Mouse (Mus musculus): ENCODE results near the gene Znrd1as.
"Not testable (repeated sequence)": the region's sequence is repeated elsewhere in the genome, so short reads cannot be mapped to it uniquely, and the experiment has no call there.

The Znrd1as gene

GRCm38 (mm10) chr17:36950981-36951947 lies 7.1 kb upstream of the Znrd1as start, which contains the start of gene Ppp1r11:
TSS of gene Ppp1r11 (minus strand) at chr17:36951741.
- DNase-seq: peak; percentile 95

- peak; percentile 31 for DNase-seq
Observed at GRCm38 (mm10) chr17:36952631-36953030, 5.8 kb upstream of the Znrd1as start.

GRCm38 (mm10) chr17:36953062-36953461 lies 5.3 kb upstream of the Znrd1as start:
- DNase-seq: peak; percentile 13

- DNase-seq: no peak
Observed at GRCm38 (mm10) chr17:36958884-36959283, 492 bp downstream of the Znrd1as start.

- no peak for DNase-seq
Observed at GRCm38 (mm10) chr17:36961125-36961524, 2.7 kb downstream of the Znrd1as start.

- no peak for DNase-seq
Observed at GRCm38 (mm10) chr17:36966875-36967274, 8.5 kb downstream of the Znrd1as start.

GRCm38 (mm10) chr17:36970316-36970890 lies 12.0 kb downstream of the Znrd1as start:
- no peak for DNase-seq

GRCm38 (mm10) chr17:36971172-36971850 lies 12.9 kb downstream of the Znrd1as start:
- DNase-seq: no peak

GRCm38 (mm10) chr17:36972791-36973190 lies 14.4 kb downstream of the Znrd1as start:
- DNase-seq: no peak

GRCm38 (mm10) chr17:36973271-36973787 lies 14.9 kb downstream of the Znrd1as start:
- DNase-seq: no peak

GRCm38 (mm10) chr17:36981221-36981813 lies 22.9 kb downstream of the Znrd1as start, which contains the start of gene 2410137M14Rik:
TSS of gene 2410137M14Rik (minus strand) at chr17:36981237.
- DNase-seq: no peak

- no peak for DNase-seq
Observed at GRCm38 (mm10) chr17:36981845-36982244, 23.5 kb downstream of the Znrd1as start.

GRCm38 (mm10) chr17:36982253-36983155 lies 24.1 kb downstream of the Znrd1as start:
- no peak for DNase-seq

- no peak for DNase-seq
Observed at GRCm38 (mm10) chr17:36988475-36988874, 30.1 kb downstream of the Znrd1as start.

- DNase-seq: no peak
Observed at GRCm38 (mm10) chr17:36989437-36989836, 31.0 kb downstream of the Znrd1as start, which contains the start of gene H2-M5. TSS of gene H2-M5 (minus strand) at chr17:36989537.

GRCm38 (mm10) chr17:36990630-36991029 lies 32.2 kb downstream of the Znrd1as start:
- DNase-seq: not testable (repeated sequence)

GRCm38 (mm10) chr17:36992336-36993104 lies 34.1 kb downstream of the Znrd1as start:
- no peak for DNase-seq

GRCm38 (mm10) chr17:36993770-36994325 lies 35.5 kb downstream of the Znrd1as start:
- DNase-seq: no peak

GRCm38 (mm10) chr17:36994528-36994927 lies 36.1 kb downstream of the Znrd1as start:
- no peak for DNase-seq

- no peak for DNase-seq
Observed at GRCm38 (mm10) chr17:36995448-36995847, 37.1 kb downstream of the Znrd1as start.
